Mouse (Mus musculus) erythroblast, embryonic 14.5 days (primary cell): ENCODE results near the gene Cdc42.

Source experiments
- GATA1 ChIP-seq: IDR thresholded peaks from 2 replicates; pipeline ENCODE4 v1.6.1; 2012; ENCODE audit warnings: low read length, inconsistent platforms, mixed read lengths
- TAL1 ChIP-seq: IDR thresholded peaks from 3 replicates; pipeline ENCODE4 v1.6.1; 2012; ENCODE audit warnings: low read length, inconsistent platforms, mixed read lengths

DNA sequence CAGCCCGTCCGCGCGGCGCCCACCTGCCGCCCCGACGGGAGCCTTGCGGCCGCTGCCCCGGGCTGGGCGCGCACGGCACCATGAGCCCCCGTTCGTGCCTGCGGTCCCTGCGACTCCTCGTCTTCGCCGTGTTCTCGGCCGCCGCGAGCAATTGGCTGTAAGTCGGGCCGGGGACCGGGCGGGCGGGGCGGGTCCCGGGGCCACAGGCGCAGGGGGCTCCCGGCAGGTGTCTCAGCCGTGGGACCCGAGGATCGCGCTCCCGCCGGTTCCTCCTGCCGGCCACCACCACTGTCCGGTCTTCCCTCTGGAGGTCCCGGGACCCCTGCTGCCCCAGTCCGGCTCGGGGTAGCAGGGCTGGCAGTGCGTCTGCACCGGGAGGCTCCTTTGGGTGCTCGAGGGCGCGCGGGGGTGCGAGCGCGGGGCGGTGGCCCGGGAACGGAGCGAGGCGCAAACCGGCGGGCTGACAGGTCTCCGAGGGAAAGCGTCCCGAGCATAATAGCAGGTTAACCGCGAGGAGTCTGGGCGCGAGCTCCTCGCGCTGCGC is 79.8 kb downstream of the Cdc42 start:
- TF ChIP-seq GATA1 (no peak), TAL1 (no peak)
